ENCODE assay signal across 23 mouse cellular contexts in the genomic region with DNA sequence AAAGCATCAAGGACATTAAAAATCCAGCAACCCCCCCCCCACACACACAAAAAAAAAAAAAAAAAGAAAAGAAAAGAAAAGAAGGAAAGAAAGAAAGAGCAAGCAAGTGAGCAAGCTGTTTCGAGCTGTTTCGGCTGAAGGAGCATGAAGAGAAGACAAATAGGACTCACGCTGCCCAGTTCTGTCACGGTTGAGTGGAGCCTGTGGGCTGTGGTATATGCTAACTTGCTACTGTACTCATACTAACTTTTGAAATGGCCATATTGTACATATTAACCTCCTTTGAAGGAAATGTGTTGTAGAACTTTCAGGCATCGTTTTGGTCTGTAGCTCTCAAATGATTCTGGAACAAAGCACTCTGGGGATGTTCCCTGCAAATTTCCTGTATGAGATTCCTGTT. TPM values are rescaled to one million over a fixed set of nuclear protein-coding genes. Genes with fewer than 3 reads are reported as not detected.
DNase-seq lines count a peak whose midpoint lies in the region; ATAC-seq and TF ChIP-seq lines count a peak whose summit lies in the region.
"Had no signal": no experiment of that assay in that cellular context is flagged by ENCODE, and none has a peak within 500 bp of the region (broad histone marks: within the 10 kb centered on the region; RNA-seq: fewer than 3 reads in every experiment).

No protein-coding gene starts in this region.

- H3K27me3 ChIP-seq in limb, embryonic 14.5 days (ENCODE audit: control insufficient read depth, insufficient read depth, low read length): no peaks in the 10 kb centered on the region
- no peaks in the 10 kb centered on the region for H3K27me3 ChIP-seq in limb, embryonic 10.5 days (ENCODE audit: low read depth, poor library complexity, severe bottlenecking)
- H3K27me3 ChIP-seq in intestine, postnatal 0 days (replicated peaks; ENCODE audit: control insufficient read depth, insufficient read depth, low read length): no peaks in the 10 kb centered on the region
- H3K27me3 ChIP-seq: embryonic facial prominence, embryonic 12.5 days; forebrain, embryonic 12.5 days; forebrain, embryonic 15.5 days; heart, embryonic 13.5 days; hindbrain, embryonic 12.5 days; hindbrain, embryonic 15.5 days had no signal

- no peak for ATAC-seq in limb, embryonic 14.5 days (ENCODE audit: low FRiP score, low read depth)
- ATAC-seq in intestine, postnatal 0 days: no peak
- ATAC-seq: activated CD4-positive, CD25-positive, alpha-beta regulatory T cell, adult 4 months; forebrain, embryonic 15.5 days had no signal

- 77% methylated on average over 5 of the region's 5 CpGs for WGBS in limb, embryonic 14.5 days
- 92% methylated on average over 5 of the region's 5 CpGs for WGBS in limb, embryonic 10.5 days
- 90% methylated on average over 5 of the region's 5 CpGs for WGBS in intestine, postnatal 0 days

- H3K36me3 ChIP-seq in limb, embryonic 14.5 days (ENCODE audit: control insufficient read depth, insufficient read depth, low read length): no peaks in the 10 kb centered on the region
- H3K36me3 ChIP-seq in limb, embryonic 10.5 days: no peaks in the 10 kb centered on the region
- H3K36me3 ChIP-seq in intestine, postnatal 0 days (ENCODE audit: control insufficient read depth, insufficient read depth): no peaks in the 10 kb centered on the region
- H3K36me3 ChIP-seq: embryonic facial prominence, embryonic 12.5 days; forebrain, embryonic 12.5 days; forebrain, embryonic 15.5 days; heart, embryonic 10.5 days; heart, embryonic 13.5 days; hindbrain, embryonic 12.5 days; hindbrain, embryonic 15.5 days had no signal

- H3K4me1 ChIP-seq in limb, embryonic 14.5 days (ENCODE audit: control insufficient read depth, insufficient read depth, low read length): no peaks in the 10 kb centered on the region
- H3K4me1 ChIP-seq in limb, embryonic 10.5 days: no peaks in the 10 kb centered on the region
- H3K4me1 ChIP-seq in intestine, postnatal 0 days (replicated peaks; ENCODE audit: control insufficient read depth, insufficient read depth, low read length): no peaks in the 10 kb centered on the region
- H3K4me1 ChIP-seq: embryonic facial prominence, embryonic 12.5 days; forebrain, embryonic 12.5 days; forebrain, embryonic 15.5 days; heart, embryonic 10.5 days; heart, embryonic 13.5 days; hindbrain, embryonic 12.5 days; hindbrain, embryonic 15.5 days had no signal

- no peak for TF ChIP-seq CTCF in intestine, postnatal 0 days (IDR thresholded peaks at IDR 0.05; ENCODE audit: low read depth)

- no peak overlapping the region for H3K9ac ChIP-seq in limb, embryonic 14.5 days (ENCODE audit: low read depth, low read length, severe bottlenecking)
- H3K9ac ChIP-seq in intestine, postnatal 0 days (ENCODE audit: low read depth, low read length): no peak overlapping the region
- H3K9ac ChIP-seq: embryonic facial prominence, embryonic 12.5 days; forebrain, embryonic 12.5 days; forebrain, embryonic 15.5 days; heart, embryonic 13.5 days; hindbrain, embryonic 12.5 days; hindbrain, embryonic 15.5 days had no signal

- H3K4me3 ChIP-seq in limb, embryonic 14.5 days (replicated peaks; ENCODE audit: low read length): no peak overlapping the region
- no peak overlapping the region for H3K4me3 ChIP-seq in limb, embryonic 10.5 days
- H3K4me3 ChIP-seq in intestine, postnatal 0 days (ENCODE audit: low read depth, low read length): no peak overlapping the region
- H3K4me3 ChIP-seq: embryonic facial prominence, embryonic 12.5 days; erythroblast, embryonic 14.5 days; forebrain, embryonic 12.5 days; forebrain, embryonic 15.5 days; heart, adult 2 months; heart, embryonic 10.5 days; heart, embryonic 13.5 days; hindbrain, embryonic 12.5 days; hindbrain, embryonic 15.5 days had no signal

- H3K4me2 ChIP-seq in limb, embryonic 14.5 days (replicated peaks; ENCODE audit: low read depth, low read length, severe bottlenecking): no peak overlapping the region
- no peak overlapping the region for H3K4me2 ChIP-seq in intestine, postnatal 0 days (replicated peaks; ENCODE audit: low read depth)
- H3K4me2 ChIP-seq: embryonic facial prominence, embryonic 12.5 days; forebrain, embryonic 12.5 days; forebrain, embryonic 15.5 days; heart, embryonic 13.5 days; hindbrain, embryonic 12.5 days; hindbrain, embryonic 15.5 days had no signal

- no peak for TF ChIP-seq POLR2A in limb, embryonic 14.5 days (IDR thresholded peaks at IDR 0.05; ENCODE audit: borderline replicate concordance, extremely low read depth, insufficient read depth, insufficient read length)

- no peaks in the 10 kb centered on the region for H3K9me3 ChIP-seq in limb, embryonic 14.5 days (ENCODE audit: control insufficient read depth, low read length)
- no peaks in the 10 kb centered on the region for H3K9me3 ChIP-seq in limb, embryonic 10.5 days (replicated peaks)
- no peaks in the 10 kb centered on the region for H3K9me3 ChIP-seq in intestine, postnatal 0 days (ENCODE audit: control insufficient read depth)
- H3K9me3 ChIP-seq: embryonic facial prominence, embryonic 12.5 days; forebrain, embryonic 12.5 days; forebrain, embryonic 15.5 days; heart, embryonic 10.5 days; heart, embryonic 13.5 days; hindbrain, embryonic 12.5 days; hindbrain, embryonic 15.5 days had no signal

- no peak overlapping the region for H3K27ac ChIP-seq in limb, embryonic 14.5 days (replicated peaks; ENCODE audit: low read depth, low read length)
- no peak overlapping the region for H3K27ac ChIP-seq in limb, embryonic 10.5 days
- H3K27ac ChIP-seq in intestine, postnatal 0 days (ENCODE audit: low read depth, low read length): no peak overlapping the region
- H3K27ac ChIP-seq: embryonic facial prominence, embryonic 12.5 days; forebrain, embryonic 12.5 days; forebrain, embryonic 15.5 days; heart, adult 2 months; heart, embryonic 10.5 days; heart, embryonic 13.5 days; hindbrain, embryonic 12.5 days; hindbrain, embryonic 15.5 days had no signal

- peak; percentile 54 for DNase-seq in limb, embryonic 14.5 days (ENCODE audit: low spot score)
- no peak for DNase-seq in limb, embryonic 10.5 days (ENCODE audit: low spot score)
- peak; percentile 43 to 51 for DNase-seq in B cell, adult 2 months
- peak; percentile 22 for DNase-seq in NIH3T3 (ENCODE audit: low read depth)
- no peak for DNase-seq in kidney, adult 8-10 months
- DNase-seq: adrenal gland, postnatal 10 days; adrenal gland, postnatal 36 days; cerebellum, adult 18-20 months; cerebellum, adult 9-10 months; cerebellum, postnatal 14 days; gastrocnemius, postnatal 25 days; heart, adult 2 months; heart, postnatal 14 days had no signal

RNA-seq across cellular contexts. Expression of a gene that starts 48.2 kb away (rescaled TPM):
- polyA plus RNA-seq in limb, embryonic 14.5 days (2012; rRNA removed): 88.3 and 91.0 TPM in 2 replicates
- polyA plus RNA-seq in limb, embryonic 14.5 days (2014; fragmentation: Nextera tagmentation; extraction: Ambion mirVana): 51.7 and 51.8 TPM in 2 replicates
- polyA plus RNA-seq in limb, embryonic 10.5 days (2016; fragmentation: Nextera tagmentation; extraction: Ambion mirVana): 183 and 188 TPM in 2 replicates
- polyA plus RNA-seq in intestine, postnatal 0 days (2015; fragmentation: Nextera tagmentation; extraction: Ambion mirVana): 72.3 and 74.5 TPM in 2 replicates

Comparison
In these comparisons a context has a peak if more than half of its experiments do, and no peak if none do; other contexts are left out.
1. DNase-seq: peak in limb, embryonic 14.5 days (single experiment), B cell, adult 2 months (2 of 2) and NIH3T3 (single experiment); none in limb, embryonic 10.5 days (single experiment) and kidney, adult 8-10 months (0 of 2).